8 mouse cellular contexts compared by ENCODE assay signal in genomic region chr4:148955131-148955813, GRCm38 (mm10).
DNase-seq lines count a peak whose midpoint lies in the region; TF ChIP-seq lines count a peak whose summit lies in the region.

No protein-coding gene starts in this region.

- H3K4me3 ChIP-seq in heart, adult 2 months: no peak overlapping the region

- no peak overlapping the region for H3K9ac ChIP-seq in heart, adult 2 months (ENCODE audit: low read depth, low read length)

- 0 out of 2 replicates have a peak, but pooled peaks have one; percentile 17 for TF ChIP-seq POLR2A in heart, adult 2 months (IDR thresholded peaks at IDR 0.05; ENCODE audit: insufficient read depth, low read depth, low read length)

- peaks cover 11% of the 10 kb centered on the region for H3K4me1 ChIP-seq in heart, adult 2 months (ENCODE audit: control insufficient read depth, insufficient read depth, low read length)

- no peaks in the 10 kb centered on the region for H3K79me2 ChIP-seq in heart, adult 2 months (replicated peaks; ENCODE audit: control insufficient read depth, insufficient read depth, low read length)

- intact Hi-C loops in heart, adult 2 months (cut with DNase I): no loop called here

- H3K36me3 ChIP-seq in heart, adult 2 months (ENCODE audit: control insufficient read depth, insufficient read depth, low read length): no peaks in the 10 kb centered on the region

- no peak for TF ChIP-seq CTCF in heart, adult 2 months (IDR thresholded peaks at IDR 0.05)

- H3K27me3 ChIP-seq in heart, adult 2 months (ENCODE audit: control insufficient read depth, insufficient read depth, low read length): no peaks in the 10 kb centered on the region

- DNase-seq in ovary, adult 18-20 months (ENCODE audit: low spot score): peak; percentile 64
- no peak for DNase-seq in ovary, postnatal 10 days (ENCODE audit: low spot score)
- peak; percentile 83 to 87 for DNase-seq in heart, adult 2 months
- DNase-seq in kidney, postnatal 36 days: peak; percentile 89 to 94
- peak; percentile 78 for DNase-seq in testis, postnatal 14 days (ENCODE audit: low spot score)
- no peak for DNase-seq in layer of hippocampus, postnatal 36 days
- DNase-seq in thymus, postnatal 4 days: no peak
- no peak for DNase-seq in left cerebral cortex, adult 18-20 months (ENCODE audit: low spot score in 2 of 2)

- H3K27ac ChIP-seq in heart, adult 2 months: peak overlapping the region; percentile 13

- WGBS in heart, adult 2 months: 50% methylated on average over 14 of the region's 14 CpGs

- TF ChIP-seq EP300 in heart, adult 2 months (IDR thresholded peaks at IDR 0.05; ENCODE audit: insufficient read depth, low read depth, low read length): peak; percentile 88

Comparison
In these comparisons a context has a peak if more than half of its experiments do, and no peak if none do; other contexts are left out.
1. DNase-seq: peak in ovary, adult 18-20 months (single experiment), heart, adult 2 months (2 of 2), kidney, postnatal 36 days (2 of 2) and testis, postnatal 14 days (single experiment); none in ovary, postnatal 10 days (single experiment), layer of hippocampus, postnatal 36 days (0 of 2), thymus, postnatal 4 days (single experiment) and left cerebral cortex, adult 18-20 months (0 of 2).